ENCODE assay signal across 18 mouse cellular contexts in the genomic region with DNA sequence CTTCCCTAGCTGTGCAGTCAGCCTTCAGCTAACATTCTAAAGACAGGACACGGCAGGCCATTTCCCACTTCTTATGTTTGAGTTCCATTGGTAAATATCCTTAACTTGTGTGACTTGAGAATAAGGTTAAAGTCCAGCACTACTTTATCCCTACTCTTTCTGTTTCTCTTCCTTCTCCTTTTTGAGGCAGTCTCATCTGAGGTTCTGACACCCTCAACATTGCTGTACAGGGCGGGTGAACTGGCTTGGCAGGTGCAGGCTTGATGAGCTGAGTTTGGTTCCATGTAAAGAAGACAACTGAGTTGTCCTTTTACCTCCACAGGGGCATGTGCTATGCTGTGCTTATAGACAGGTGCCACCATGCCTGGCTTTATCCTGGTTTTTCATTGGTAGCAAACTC.
"Had no signal": no experiment of that assay in that cellular context is flagged by ENCODE, and none has a peak within 500 bp of the region (broad histone marks: within the 10 kb centered on the region; RNA-seq: fewer than 3 reads in every experiment).

No protein-coding gene starts in this region.

- H3K27me3 ChIP-seq: liver, embryonic 13.5 days; liver, embryonic 15.5 days; lung, embryonic 15.5 days; megakaryocyte, embryonic 14.5 days; midbrain, embryonic 13.5 days; midbrain, embryonic 15.5 days; neural tube, embryonic 12.5 days had no signal

- H3K9ac ChIP-seq: liver, embryonic 13.5 days; liver, embryonic 15.5 days; liver, postnatal 0 days; lung, embryonic 15.5 days; midbrain, embryonic 13.5 days; midbrain, embryonic 15.5 days; neural tube, embryonic 12.5 days had no signal

- H3K9me3 ChIP-seq: liver, embryonic 13.5 days; liver, embryonic 15.5 days; lung, embryonic 15.5 days; megakaryocyte, embryonic 14.5 days; midbrain, embryonic 13.5 days; midbrain, embryonic 15.5 days; neural tube, embryonic 12.5 days had no signal

- H3K4me2 ChIP-seq: liver, embryonic 11.5 days; liver, embryonic 13.5 days; liver, embryonic 15.5 days; lung, embryonic 15.5 days; midbrain, embryonic 11.5 days; midbrain, embryonic 13.5 days; midbrain, embryonic 15.5 days; neural tube, embryonic 12.5 days had no signal

- H3K4me3 ChIP-seq: liver, embryonic 13.5 days; liver, embryonic 15.5 days; lung, embryonic 15.5 days; megakaryocyte, embryonic 14.5 days; midbrain, embryonic 13.5 days; midbrain, embryonic 15.5 days; neural tube, embryonic 12.5 days had no signal

- ATAC-seq: liver, postnatal 0 days; lung, postnatal 0 days; midbrain, embryonic 13.5 days; midbrain, embryonic 15.5 days had no signal

- H3K36me3 ChIP-seq: liver, embryonic 13.5 days; liver, embryonic 15.5 days; lung, embryonic 15.5 days; midbrain, embryonic 13.5 days; midbrain, embryonic 15.5 days; neural tube, embryonic 12.5 days had no signal

- H3K27ac ChIP-seq: liver, embryonic 13.5 days; liver, embryonic 15.5 days; lung, embryonic 15.5 days; macrophage; midbrain, embryonic 13.5 days; midbrain, embryonic 15.5 days; neural tube, embryonic 12.5 days had no signal

- DNase-seq: liver, embryonic 13.5 days; liver, postnatal 0 days; lung, adult 2 months; lung, postnatal 14 days; lung, postnatal 36 days; right cerebral cortex, postnatal 14 days; thymus, postnatal 25 days; thymus, postnatal 4 days had no signal
